Mouse (Mus musculus) bone marrow, adult 2 months (tissue): Measurements from ENCODE around the gene Slc7a15.
"Not testable (repeated sequence)": the region's sequence is repeated elsewhere in the genome, so short reads cannot be mapped to it uniquely, and the experiment has no call there.

Source experiments
- CTCF ChIP-seq: fragments of 200-500 bp; IDR thresholded peaks from 2 replicates; pipeline ENCODE4 v1.5.1; 2011; ENCODE audit warnings: low read length, control low read depth; ENCODE audit not compliant: control insufficient read depth, insufficient read depth
- POLR2A ChIP-seq: fragments of 200-500 bp; IDR thresholded peaks from 2 replicates; pipeline ENCODE4 v1.6.1; 2011; ENCODE audit warnings: low read depth, mild to moderate bottlenecking, control low read depth, low read length, borderline replicate concordance; ENCODE audit not compliant: control insufficient read depth

DNA sequence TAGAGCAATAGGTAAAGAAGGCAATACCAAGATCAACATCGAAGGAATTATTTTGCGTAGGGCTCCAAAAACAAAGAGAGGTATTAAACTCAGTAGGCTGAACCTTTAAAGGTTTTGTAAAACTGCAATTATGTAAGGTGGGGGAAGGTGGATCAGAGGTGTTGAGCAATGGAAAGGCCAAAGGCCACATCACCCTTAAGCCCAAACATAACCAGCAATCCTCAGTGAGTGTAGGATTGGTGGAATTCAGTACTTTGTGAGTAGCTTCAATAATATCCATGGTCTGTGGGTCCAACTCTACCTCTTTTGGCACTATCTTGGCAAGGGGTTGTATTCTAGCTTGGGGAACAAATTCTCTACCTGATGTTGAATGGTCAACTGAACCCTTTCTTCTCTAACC is 7.5 kb downstream of the Slc7a15 start:
- not testable (repeated sequence) for TF ChIP-seq POLR2A, CTCF
